9 mouse cellular contexts compared by ENCODE assay signal in the genomic region with DNA sequence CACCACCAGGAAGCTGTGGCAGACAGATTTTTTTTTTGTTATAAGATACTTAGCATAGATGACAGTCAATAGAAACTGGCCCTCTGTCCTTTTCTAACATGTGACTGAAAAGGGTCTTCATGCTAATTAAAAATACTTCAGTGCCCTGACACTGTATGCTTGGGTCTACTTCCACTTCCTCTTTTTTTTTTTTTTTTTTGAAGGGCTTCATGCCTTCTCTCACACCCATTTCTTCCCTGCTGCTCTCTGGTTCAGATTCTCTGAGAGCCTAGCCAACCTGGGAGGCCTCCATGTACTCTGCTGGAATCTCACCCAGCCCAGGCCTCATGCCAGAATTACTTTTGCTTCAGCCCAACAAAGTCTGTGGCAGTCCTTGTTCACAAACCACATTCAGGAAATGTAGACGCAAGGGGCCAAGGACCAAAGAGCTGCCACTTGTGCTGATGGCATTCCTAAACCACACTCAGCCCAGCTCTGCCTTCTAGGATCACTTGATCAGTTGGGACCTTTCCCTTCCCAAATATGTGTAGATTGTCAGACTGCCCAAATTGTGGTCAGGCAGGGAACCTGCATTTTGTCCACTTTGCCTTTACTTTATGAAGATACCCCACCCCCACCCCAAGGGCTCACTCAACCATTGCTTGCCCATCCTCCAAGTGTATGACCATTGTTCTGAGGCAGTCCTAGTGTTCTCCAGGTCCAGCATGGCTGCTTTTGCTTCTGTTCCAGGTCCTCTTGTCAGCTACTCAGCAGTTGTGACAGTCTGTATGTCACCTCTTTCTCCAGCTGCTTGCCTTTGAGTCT. TPM values are rescaled to one million over a fixed set of nuclear protein-coding genes. Genes with fewer than 3 reads are reported as not detected.
DNase-seq lines count a peak whose midpoint lies in the region; ATAC-seq lines count a peak whose summit lies in the region.
"Had no signal": no experiment of that assay in that cellular context is flagged by ENCODE, and none has a peak within 500 bp of the region (broad histone marks: within the 10 kb centered on the region; RNA-seq: fewer than 3 reads in every experiment).

No protein-coding gene starts in this region.

- 69% methylated on average over 1 of the region's 1 CpGs for WGBS in neural tube, embryonic 13.5 days

- H3K27me3 ChIP-seq in neural tube, embryonic 13.5 days, result no peaks in the 10 kb centered on the region

- H3K27ac ChIP-seq in neural tube, embryonic 13.5 days (replicated peaks), result peak overlapping the region; percentile 83

- no peak overlapping the region for H3K4me3 ChIP-seq in neural tube, embryonic 13.5 days

- no peak for ATAC-seq in neural tube, embryonic 13.5 days (ENCODE audit: low read depth)

- no peak overlapping the region for H3K4me2 ChIP-seq in neural tube, embryonic 13.5 days

- no peaks in the 10 kb centered on the region for H3K9me3 ChIP-seq in neural tube, embryonic 13.5 days

- peaks cover 25% of the 10 kb centered on the region for H3K36me3 ChIP-seq in neural tube, embryonic 13.5 days

- H3K4me1 ChIP-seq in neural tube, embryonic 13.5 days (replicated peaks), result peaks cover 54% of the 10 kb centered on the region

- DNase-seq in cerebellum, adult 11-12 months, result peak; percentile 6
- no peak for DNase-seq in cerebellum, adult 8-10 months
- DNase-seq in left cerebral cortex, postnatal 10 days (ENCODE audit: extremely low spot score in 1 of 2, low spot score in 2 of 2), result peak; percentile 45 to 60
- no peak for DNase-seq in left cerebral cortex, adult 18-20 months (ENCODE audit: low spot score in 2 of 2)
- peak; percentile 61 for DNase-seq in gastrocnemius, adult 18-20 months (ENCODE audit: low spot score)
- DNase-seq in layer of hippocampus, postnatal 10 days (ENCODE audit: low spot score in 2 of 2), result peak; percentile 70 to 74
- DNase-seq in c-Kit-positive CD71-positive TER-119-positive erythroid progenitor cells, embryonic 14.5 days (ENCODE audit: low spot score), result no peak

- H3K9ac ChIP-seq in neural tube, embryonic 13.5 days, result no peak overlapping the region

- intact Hi-C loops in left cerebral cortex, postnatal 10 days (cut with DNase I), result no loop called here

RNA-seq across cellular contexts. Expression of a gene that starts 27.8 kb away (rescaled TPM):
- total RNA-seq in left cerebral cortex, postnatal 10 days (2021), result 10 to 100 TPM; 18.4 to 20.6 TPM
- 10 to 100 TPM; 15.5 to 17.9 TPM for total RNA-seq in left cerebral cortex, adult 18-20 months (2021)
- under 1 TPM; 0.16 to 0.85 TPM for total RNA-seq in gastrocnemius, adult 18-20 months (2021)
- 10 to 100 TPM; 15.7 to 16.0 TPM for total RNA-seq in layer of hippocampus, postnatal 10 days (2021)
- polyA plus RNA-seq in neural tube, embryonic 13.5 days (2015; fragmentation: Nextera tagmentation; extraction: Ambion mirVana), result 72.7 and 76.9 TPM in 2 replicates
- polyA plus RNA-seq: C2C12 had no signal

Comparison
In these comparisons a context has a peak if more than half of its experiments do, and no peak if none do; other contexts are left out.
1. DNase-seq: peak in cerebellum, adult 11-12 months (single experiment), left cerebral cortex, postnatal 10 days (2 of 2), gastrocnemius, adult 18-20 months (single experiment) and layer of hippocampus, postnatal 10 days (2 of 2); none in cerebellum, adult 8-10 months (single experiment), left cerebral cortex, adult 18-20 months (0 of 2) and c-Kit-positive CD71-positive TER-119-positive erythroid progenitor cells, embryonic 14.5 days (single experiment).
2. RNA of a gene that starts 27.8 kb away (total RNA-seq): 18.4 to 20.6 TPM in left cerebral cortex, postnatal 10 days, 15.5 to 17.9 TPM in left cerebral cortex, adult 18-20 months and 15.7 to 16.0 TPM in layer of hippocampus, postnatal 10 days; 0.16 to 0.85 TPM in gastrocnemius, adult 18-20 months; every median in the first group is over 4 times any median in the second.